Mouse (Mus musculus) cerebellum, adult 2 months (tissue): ENCODE results near the gene Bmp2k. TPM values are rescaled to one million over a fixed set of nuclear protein-coding genes. Genes with fewer than 3 reads are reported as not detected.

ENCODE experiments used
- DNase-seq, 2 experiments: peaks; one replicate each; pipeline ENCODE4 v3.0.0; 2021
- H3K27ac ChIP-seq: fragments of 200-500 bp; 2 replicates; pipeline ENCODE4 v1.5.1; 2012; ENCODE audit warnings: low read length, control low read depth, inconsistent platforms; ENCODE audit not compliant: insufficient read depth
- H3K27me3 ChIP-seq: fragments of 200-500 bp; 2 replicates; pipeline ENCODE4 v1.6.1; 2012; ENCODE audit warnings: inconsistent platforms, mild to moderate bottlenecking, low read length, moderate library complexity; ENCODE audit not compliant: control insufficient read depth, insufficient read depth
- H3K4me1 ChIP-seq: fragments of 200-500 bp; 2 replicates; pipeline ENCODE4 v1.6.1; 2011; ENCODE audit warnings: low read length; ENCODE audit not compliant: control insufficient read depth, insufficient read depth
- H3K4me3 ChIP-seq: fragments of 200-500 bp; replicated peaks from 2 replicates; pipeline ENCODE3; 2011; ENCODE audit warnings: mild to moderate bottlenecking, low read depth, low read length, control low read depth; ENCODE audit not compliant: insufficient read depth
- CTCF ChIP-seq: fragments of 200-500 bp; IDR thresholded peaks from 2 replicates; pipeline ENCODE4 v1.5.1; 2011; ENCODE audit warnings: low read depth, mild to moderate bottlenecking, control low read depth, low read length, moderate library complexity, borderline replicate concordance; ENCODE audit not compliant: insufficient read depth
- POLR2A ChIP-seq: fragments of 200-500 bp; IDR thresholded peaks from 2 replicates; pipeline ENCODE4 v1.6.1; 2011; ENCODE audit warnings: low read length, control low read depth, borderline replicate concordance; ENCODE audit not compliant: insufficient read depth
- WGBS: fragments of 180-500 bp; shearing (Covaris S2); methylation state at CpG from one replicate; pipeline ENCODE4 v1.1.7; 2018; 5-methylcytosine and 5-hydroxymethylcytosine counted together
- polyA plus RNA-seq: library from polyadenylated mRNA; depleted of rRNA; stranded (reverse); fragments of >200 nt; gene quantifications from 2 replicates; pipeline ENCODE4 v1.2.3, GENCODE M21; 2012

Bmp2k gene
- polyA plus RNA-seq, 1 experiment, result 11.4 TPM

DNA sequence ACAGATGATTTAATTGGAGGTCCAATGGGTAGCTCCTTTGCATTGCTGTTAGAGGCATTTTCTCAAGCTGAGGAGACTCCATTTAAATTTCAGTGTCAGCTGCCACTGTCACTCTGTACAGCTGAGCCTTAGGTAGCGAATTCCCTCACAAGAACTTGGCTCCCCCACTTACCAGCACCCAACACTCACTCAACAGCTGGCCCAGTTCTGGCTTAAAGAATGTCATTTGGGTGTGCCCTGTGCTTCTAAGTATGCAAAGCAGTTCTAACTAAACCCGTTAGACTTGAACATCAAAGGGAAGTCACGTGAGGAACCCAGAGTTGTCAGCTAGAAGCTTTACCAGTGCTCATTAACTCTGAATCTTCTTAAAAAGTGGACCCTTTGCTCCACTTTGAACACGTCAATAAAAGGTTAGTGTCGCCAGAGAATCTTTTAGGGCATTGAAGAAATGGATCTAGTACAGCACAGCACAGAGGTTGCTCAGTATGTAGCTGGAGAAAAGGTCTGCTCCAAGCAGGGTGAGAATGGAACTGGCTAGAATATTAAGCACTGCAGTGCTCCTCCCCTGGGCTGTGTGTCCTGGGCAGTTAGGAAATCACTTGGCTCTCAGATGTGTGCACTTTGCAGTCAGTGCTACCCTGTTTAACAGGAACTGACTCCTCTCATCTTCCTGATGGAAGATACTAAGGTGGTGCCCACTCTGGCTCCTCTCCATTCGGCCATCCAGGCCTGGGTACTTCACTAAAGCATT is 92.7 kb downstream of the Bmp2k start:
- 79% methylated on average over 6 of the region's 6 CpGs for WGBS
- no peak overlapping the region for H3K27ac ChIP-seq
- H3K4me3 ChIP-seq, result no peak overlapping the region
- H3K27me3 ChIP-seq, result no peaks in the 10 kb centered on the region
- TF ChIP-seq POLR2A (no peak), CTCF (no peak)
- no peak for DNase-seq
- H3K4me1 ChIP-seq, result no peaks in the 10 kb centered on the region

GRCm38 (mm10) chr5:97092970-97093369 is 95.5 kb downstream of the Bmp2k start:
- DNase-seq, result no peak
- Histone ChIP-seq H3K4me3 (no peak overlapping the region), H3K27ac (no peak overlapping the region), H3K4me1 (no peaks in the 10 kb centered on the region), H3K27me3 (no peaks in the 10 kb centered on the region)
- TF ChIP-seq POLR2A (no peak), CTCF (no peak)
- 80% methylated on average over 8 of the region's 8 CpGs for WGBS

GRCm38 (mm10) chr5:97095335-97095734 is 97.8 kb downstream of the Bmp2k start:
- Histone ChIP-seq H3K4me1 (no peaks in the 10 kb centered on the region), H3K27ac (no peak overlapping the region), H3K4me3 (no peak overlapping the region), H3K27me3 (no peaks in the 10 kb centered on the region)
- no peak for TF ChIP-seq POLR2A
- no peak for TF ChIP-seq CTCF
- WGBS, result 66% methylated on average over 13 of the region's 13 CpGs
- no peak for DNase-seq

DNA sequence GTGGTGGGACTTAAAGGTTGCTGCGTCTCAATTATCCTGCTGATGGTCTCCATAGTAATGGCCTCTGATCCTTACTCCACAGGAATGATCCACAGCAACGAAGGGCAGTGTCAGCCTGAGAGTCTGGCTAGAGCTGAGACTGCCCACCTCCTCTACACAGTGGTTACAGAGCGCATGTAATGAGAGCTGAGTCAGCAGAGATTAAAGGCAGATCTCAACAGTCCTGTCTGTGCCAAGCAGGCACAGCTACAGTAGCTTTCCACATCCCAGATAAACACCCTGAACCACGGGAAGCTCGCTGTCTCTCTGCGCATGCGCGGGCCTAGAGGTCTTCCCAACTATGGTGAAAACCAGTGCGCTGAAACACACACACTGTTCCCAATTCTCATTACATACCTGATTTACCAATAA is 100.1 kb downstream of the Bmp2k start:
- WGBS, result 67% methylated on average over 9 of the region's 9 CpGs
- Histone ChIP-seq H3K4me1 (no peaks in the 10 kb centered on the region), H3K4me3 (no peak overlapping the region), H3K27ac (no peak overlapping the region), H3K27me3 (no peaks in the 10 kb centered on the region)
- no peak for TF ChIP-seq POLR2A
- no peak for TF ChIP-seq CTCF
- DNase-seq, result no peak

GRCm38 (mm10) chr5:97099954-97100353 is 102.5 kb downstream of the Bmp2k start:
- TF ChIP-seq CTCF (no peak), POLR2A (no peak)
- no peak overlapping the region for H3K4me3 ChIP-seq
- DNase-seq, result no peak
- no peaks in the 10 kb centered on the region for H3K27me3 ChIP-seq
- no peak overlapping the region for H3K27ac ChIP-seq
- no peaks in the 10 kb centered on the region for H3K4me1 ChIP-seq
- WGBS, result 94% methylated on average over 8 of the region's 8 CpGs

GRCm38 (mm10) chr5:97108333-97108732 is 110.8 kb downstream of the Bmp2k start:
- Histone ChIP-seq H3K27ac (no peak overlapping the region), H3K4me1 (no peaks in the 10 kb centered on the region; the same call in none of the 2 replicates), H3K4me3 (no peak overlapping the region), H3K27me3 (no peaks in the 10 kb centered on the region)
- no peak for DNase-seq
- 96% methylated on average over 5 of the region's 5 CpGs for WGBS
- no peak for TF ChIP-seq POLR2A
- TF ChIP-seq CTCF, result no peak

GRCm38 (mm10) chr5:97110133-97110532 is 112.6 kb downstream of the Bmp2k start:
- Histone ChIP-seq H3K27ac (no peak overlapping the region), H3K27me3 (no peaks in the 10 kb centered on the region), H3K4me1 (no peaks in the 10 kb centered on the region; the same call in none of the 2 replicates), H3K4me3 (no peak overlapping the region)
- no peak for DNase-seq
- TF ChIP-seq CTCF (no peak), POLR2A (no peak)
- WGBS, result 32% methylated on average over 2 of the region's 2 CpGs

- DNase-seq, result peak; percentile 45 to 49
- H3K27me3 ChIP-seq, result no peaks in the 10 kb centered on the region
- H3K4me3 ChIP-seq, result peak overlapping the region; percentile 99
- H3K4me1 ChIP-seq, result no peaks in the 10 kb centered on the region; the same call in none of the 2 replicates
- peak overlapping the region; percentile 43; the same call in 1 of the 2 replicates for H3K27ac ChIP-seq
- TF ChIP-seq CTCF (no peak), POLR2A (no peak)
- WGBS, result 6% methylated on average over 5 of the region's 5 CpGs
Observed at GRCm38 (mm10) chr5:97110697-97111096, 113.2 kb downstream of the Bmp2k start.
